Comparison of ENCODE assay signal across 8 mouse cellular contexts in genomic region chr6:37440491-37441250, GRCm38 (mm10). TPM values are rescaled to one million over a fixed set of nuclear protein-coding genes. Genes with fewer than 3 reads are reported as not detected.
DNase-seq lines count a peak whose midpoint lies in the region; ATAC-seq and TF ChIP-seq lines count a peak whose summit lies in the region.

No protein-coding gene starts in this region.

- H3K4me1 ChIP-seq in forebrain, embryonic 13.5 days, result peaks cover 19% of the 10 kb centered on the region
- peaks cover 16% of the 10 kb centered on the region for H3K4me1 ChIP-seq in lung, embryonic 14.5 days (ENCODE audit: insufficient read depth)
- H3K4me1 ChIP-seq in stomach, embryonic 15.5 days, result peaks cover 20% of the 10 kb centered on the region

- H3K27me3 ChIP-seq in forebrain, embryonic 13.5 days, result no peaks in the 10 kb centered on the region; the same call in 1 of the 2 replicates
- H3K27me3 ChIP-seq in lung, embryonic 14.5 days (ENCODE audit: insufficient read depth, low read length), result no peaks in the 10 kb centered on the region
- no peaks in the 10 kb centered on the region for H3K27me3 ChIP-seq in stomach, embryonic 15.5 days (replicated peaks)

- peak overlapping the region; percentile 86 for H3K4me2 ChIP-seq in forebrain, embryonic 13.5 days
- peak overlapping the region; percentile 76 for H3K4me2 ChIP-seq in lung, embryonic 14.5 days
- peak overlapping the region; percentile 70 for H3K4me2 ChIP-seq in stomach, embryonic 15.5 days

- no peak for ATAC-seq in forebrain, embryonic 13.5 days
- ATAC-seq in lung, embryonic 14.5 days (ENCODE audit: insufficient read depth), result no peak
- ATAC-seq in stomach, embryonic 15.5 days (ENCODE audit: insufficient read depth, low FRiP score, low read depth), result no peak

- no peak overlapping the region for H3K27ac ChIP-seq in forebrain, embryonic 13.5 days
- H3K27ac ChIP-seq in lung, embryonic 14.5 days (ENCODE audit: low read depth), result peak overlapping the region; percentile 92
- H3K27ac ChIP-seq in stomach, embryonic 15.5 days, result peak overlapping the region; percentile 91

- H3K9ac ChIP-seq in forebrain, embryonic 13.5 days, result peak overlapping the region; percentile 77; the same call in 1 of the 2 replicates
- H3K9ac ChIP-seq in lung, embryonic 14.5 days, result peak overlapping the region; percentile 85
- H3K9ac ChIP-seq in stomach, embryonic 15.5 days, result peak overlapping the region; percentile 80; the same call in 1 of the 2 replicates

- no peaks in the 10 kb centered on the region for H3K36me3 ChIP-seq in forebrain, embryonic 13.5 days (ENCODE audit: poor library complexity, severe bottlenecking)
- peaks cover 8% of the 10 kb centered on the region; the same call in 1 of the 2 replicates for H3K36me3 ChIP-seq in lung, embryonic 14.5 days (ENCODE audit: insufficient read depth)
- no peaks in the 10 kb centered on the region for H3K36me3 ChIP-seq in stomach, embryonic 15.5 days

- H3K9me3 ChIP-seq in forebrain, embryonic 13.5 days (replicated peaks), result no peaks in the 10 kb centered on the region
- H3K9me3 ChIP-seq in lung, embryonic 14.5 days (ENCODE audit: low read depth, low read length), result no peaks in the 10 kb centered on the region
- no peaks in the 10 kb centered on the region for H3K9me3 ChIP-seq in stomach, embryonic 15.5 days

- H3K4me3 ChIP-seq in forebrain, embryonic 13.5 days, result peak overlapping the region; percentile 73
- H3K4me3 ChIP-seq in lung, embryonic 14.5 days (ENCODE audit: low read depth, low read length), result peak overlapping the region; percentile 81
- H3K4me3 ChIP-seq in stomach, embryonic 15.5 days (replicated peaks), result peak overlapping the region; percentile 86

- WGBS in forebrain, embryonic 13.5 days, result 17% methylated on average over 12 of the region's 12 CpGs
- WGBS in lung, embryonic 14.5 days, result 5% methylated on average over 12 of the region's 12 CpGs
- 6% methylated on average over 12 of the region's 12 CpGs for WGBS in stomach, embryonic 15.5 days

- no peak for TF ChIP-seq CTCF in lung, embryonic 14.5 days (IDR thresholded peaks at IDR 0.05; ENCODE audit: low read depth)

- peak; percentile 31 for DNase-seq in 3134 (ENCODE audit: extremely low read depth, insufficient read length, low spot score)
- peak; percentile 40 for DNase-seq in Muller cell, postnatal 12 days (ENCODE audit: inconsistent ontology term)
- peak; percentile 51 for DNase-seq in induced T-regulatory cell, adult 2 months (ENCODE audit: low read depth)
- peak; percentile 66 for DNase-seq in lung, embryonic 14.5 days
- DNase-seq in layer of hippocampus, adult 11-12 months (ENCODE audit: low spot score), result no peak
- no peak for DNase-seq in urinary bladder, adult 18-20 months (ENCODE audit: low spot score in 2 of 2)

RNA-seq across cellular contexts. Expression of gene Creb3l2, which starts 1.3 kb away (rescaled TPM):
- polyA plus RNA-seq in forebrain, embryonic 13.5 days (2015; fragmentation: Nextera tagmentation; extraction: Ambion mirVana), result 2.0 and 2.1 TPM in 2 replicates
- 33.1 and 35.6 TPM in 2 replicates for polyA plus RNA-seq in lung, embryonic 14.5 days (2014; fragmentation: Nextera tagmentation; extraction: Ambion mirVana)
- 18.1 and 21.7 TPM in 2 replicates for polyA plus RNA-seq in stomach, embryonic 15.5 days (2015; fragmentation: Nextera tagmentation; extraction: Ambion mirVana)

Comparison
In these comparisons a context has a peak if more than half of its experiments do, and no peak if none do; other contexts are left out.
1. DNase-seq: peak in 3134 (single experiment), Muller cell, postnatal 12 days (single experiment), induced T-regulatory cell, adult 2 months (single experiment) and lung, embryonic 14.5 days (single experiment); none in layer of hippocampus, adult 11-12 months (single experiment) and urinary bladder, adult 18-20 months (0 of 2).
2. Peak in every context shown above with its lines, with median percentiles within 50 percentile points of each other: H3K4me2 ChIP-seq, H3K4me3 ChIP-seq and H3K9ac ChIP-seq.